Mouse (Mus musculus) layer of hippocampus, postnatal 36 days (tissue): Measurements from ENCODE around the gene Ano9. TPM values are rescaled to one million over a fixed set of nuclear protein-coding genes. Genes with fewer than 3 reads are reported as not detected.

Source experiments
- DNase-seq, 2 experiments: peaks; one replicate each; pipeline ENCODE4 v3.0.0; 2022
- total RNA-seq, 2 experiments: library from RNA; stranded (reverse); gene quantifications; 2 replicates each; pipeline ENCODE4 v1.2.3; 2021

Gene Ano9
- total RNA-seq, result not detected

GRCm38 (mm10) chr7:141117636-141118035 lies at the start of gene Ano9:
Gene Ano9, minus strand, starts transcription at chr7:141117806.
- no peak for DNase-seq

GRCm38 (mm10) chr7:141164850-141165249 lies 47.2 kb upstream of the Ano9 start:
- DNase-seq, result no peak

GRCm38 (mm10) chr7:141164397-141164796 lies 46.8 kb upstream of the Ano9 start:
- DNase-seq, result no peak

- no peak for DNase-seq
These were observed 37.8 kb upstream of the Ano9 start for GRCm38 (mm10) chr7:141155362-141155761.

- DNase-seq, result no peak
These were observed 31.0 kb upstream of the Ano9 start for GRCm38 (mm10) chr7:141148639-141149038.

GRCm38 (mm10) chr7:141147044-141147443 lies 29.4 kb upstream of the Ano9 start:
- no peak for DNase-seq

GRCm38 (mm10) chr7:141146043-141146595 lies 28.5 kb upstream of the Ano9 start:
- no peak for DNase-seq

GRCm38 (mm10) chr7:141145403-141145802 lies 27.8 kb upstream of the Ano9 start:
- DNase-seq, result no peak

GRCm38 (mm10) chr7:141144650-141145049 lies 27.0 kb upstream of the Ano9 start:
- DNase-seq, result no peak

GRCm38 (mm10) chr7:141143861-141144260 lies 26.3 kb upstream of the Ano9 start:
- no peak for DNase-seq

GRCm38 (mm10) chr7:141143112-141143511 lies 25.5 kb upstream of the Ano9 start:
- no peak for DNase-seq

- DNase-seq, result no peak
These were observed 23.7 kb upstream of the Ano9 start for GRCm38 (mm10) chr7:141141326-141141725.

- DNase-seq, result no peak
These were observed 14.5 kb upstream of the Ano9 start for GRCm38 (mm10) chr7:141131904-141132755.

- DNase-seq, result peak; percentile 88 to 91
These were observed 13.6 kb upstream of the Ano9 start for GRCm38 (mm10) chr7:141131024-141131820.

- DNase-seq, result no peak
These were observed 5.9 kb upstream of the Ano9 start for GRCm38 (mm10) chr7:141123517-141123856.

GRCm38 (mm10) chr7:141122689-141123516 lies 5.3 kb upstream of the Ano9 start:
- DNase-seq, result peak; percentile 88

GRCm38 (mm10) chr7:141122245-141122644 lies 4.6 kb upstream of the Ano9 start, which contains the start of gene Ptdss2:
Gene Ptdss2, plus strand, starts transcription at chr7:141122382.
- no peak for DNase-seq

- DNase-seq, result no peak
These were observed 3.5 kb upstream of the Ano9 start for GRCm38 (mm10) chr7:141121051-141121531.

- DNase-seq, result no peak
These were observed 3.0 kb upstream of the Ano9 start for GRCm38 (mm10) chr7:141120605-141121004.

- no peak for DNase-seq
These were observed 1.9 kb upstream of the Ano9 start for GRCm38 (mm10) chr7:141119487-141119886.

- no peak for DNase-seq
These were observed 1.7 kb downstream of the Ano9 start for GRCm38 (mm10) chr7:141115874-141116273.

GRCm38 (mm10) chr7:141103161-141103560 lies 14.4 kb downstream of the Ano9 start:
- DNase-seq, result no peak
